Mouse (Mus musculus): ENCODE results near the gene Med16. TPM values are rescaled to one million over a fixed set of nuclear protein-coding genes. Genes with fewer than 3 reads are reported as not detected.

Med16 gene
- polyA plus RNA-seq, 1 experiment from 2014 or later = 49.0 TPM

GRCm38 (mm10) chr10:79873313-79873712 lies 35.4 kb downstream of the Med16 start:
- ATAC-seq (ENCODE audit: low read depth) = 0 out of 2 replicates have a peak, but pooled peaks have one; percentile 1
- no peaks in the 10 kb centered on the region for H3K9me3 ChIP-seq
- peak overlapping the region; percentile 66 for H3K4me3 ChIP-seq
- 3% methylated on average over 6 of the region's 6 CpGs for WGBS
- H3K4me2 ChIP-seq = peak overlapping the region; percentile 92
- H3K9ac ChIP-seq = peak overlapping the region; percentile 97
- H3K27me3 ChIP-seq = no peaks in the 10 kb centered on the region
- H3K4me1 ChIP-seq (replicated peaks) = peaks cover 63% of the 10 kb centered on the region
- H3K27ac ChIP-seq (replicated peaks) = peak overlapping the region; percentile 94
- H3K36me3 ChIP-seq = peaks cover 32% of the 10 kb centered on the region

- Histone ChIP-seq H3K27ac (replicated peaks) (peak overlapping the region; percentile 94), H3K9me3 (no peaks in the 10 kb centered on the region), H3K4me2 (peak overlapping the region; percentile 92), H3K4me1 (replicated peaks) (peaks cover 65% of the 10 kb centered on the region), H3K27me3 (no peaks in the 10 kb centered on the region), H3K9ac (peak overlapping the region; percentile 97), H3K36me3 (peaks cover 34% of the 10 kb centered on the region), H3K4me3 (peak overlapping the region; percentile 66)
- no peak for ATAC-seq (ENCODE audit: low read depth)
- 44% methylated on average over 3 of the region's 3 CpGs for WGBS
Measured at GRCm38 (mm10) chr10:79872862-79873261, 35.9 kb downstream of the Med16 start.

GRCm38 (mm10) chr10:79871845-79872244 lies 36.9 kb downstream of the Med16 start:
- H3K27me3 ChIP-seq = no peaks in the 10 kb centered on the region
- no peak overlapping the region for H3K27ac ChIP-seq (replicated peaks)
- H3K9me3 ChIP-seq = no peaks in the 10 kb centered on the region
- H3K9ac ChIP-seq = peak overlapping the region; percentile 97
- H3K4me1 ChIP-seq (replicated peaks) = peaks cover 73% of the 10 kb centered on the region
- peaks cover 41% of the 10 kb centered on the region for H3K36me3 ChIP-seq
- no peak for ATAC-seq (ENCODE audit: low read depth)
- H3K4me3 ChIP-seq = peak overlapping the region; percentile 66
- H3K4me2 ChIP-seq = peak overlapping the region; percentile 92
- WGBS = 82% methylated on average over 8 of the region's 8 CpGs

DNA sequence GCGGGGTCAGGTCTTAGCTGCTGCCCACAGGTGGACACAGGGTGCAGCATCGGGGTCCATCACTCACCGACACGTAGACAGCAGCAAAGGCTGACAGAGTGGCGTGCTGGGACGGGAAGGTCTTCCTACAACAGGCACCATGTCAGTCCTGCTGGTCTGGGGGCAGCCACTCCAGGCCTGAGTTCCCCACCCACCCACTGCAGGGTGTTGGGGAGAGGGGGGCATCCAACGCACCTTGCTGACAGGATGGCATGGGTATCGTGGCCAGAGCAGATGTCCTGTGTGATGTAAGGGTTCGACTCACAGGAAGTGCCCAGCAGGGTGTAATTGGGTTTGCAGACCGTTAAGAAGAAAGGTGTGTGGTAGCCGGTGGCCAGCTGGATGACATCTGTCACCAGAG lies 42.1 kb downstream of the Med16 start:
- Histone ChIP-seq H3K9me3 (no peaks in the 10 kb centered on the region), H3K9ac (peak overlapping the region; percentile 26; the same call in 1 of the 2 replicates), H3K4me1 (replicated peaks) (peaks cover 78% of the 10 kb centered on the region), H3K27ac (replicated peaks) (no peak overlapping the region), H3K27me3 (no peaks in the 10 kb centered on the region), H3K4me2 (no peak overlapping the region), H3K4me3 (no peak overlapping the region), H3K36me3 (peaks cover 88% of the 10 kb centered on the region)
- no peak for ATAC-seq (ENCODE audit: low read depth)
- WGBS = 78% methylated on average over 11 of the region's 11 CpGs

- no peak overlapping the region for H3K4me3 ChIP-seq
- peak overlapping the region; percentile 19; the same call in 1 of the 2 replicates for H3K27ac ChIP-seq (replicated peaks)
- no peak overlapping the region for H3K4me2 ChIP-seq
- no peaks in the 10 kb centered on the region for H3K9me3 ChIP-seq
- no peak overlapping the region; the same call in 1 of the 2 replicates for H3K9ac ChIP-seq
- ATAC-seq (ENCODE audit: low read depth) = no peak
- WGBS = 74% methylated on average over 19 of the region's 19 CpGs
- peaks cover 88% of the 10 kb centered on the region for H3K36me3 ChIP-seq
- H3K4me1 ChIP-seq (replicated peaks) = peaks cover 77% of the 10 kb centered on the region
- no peaks in the 10 kb centered on the region for H3K27me3 ChIP-seq
Measured at GRCm38 (mm10) chr10:79865801-79866295, 42.9 kb downstream of the Med16 start.

GRCm38 (mm10) chr10:79865189-79865601 lies 43.5 kb downstream of the Med16 start:
- H3K9ac ChIP-seq = no peak overlapping the region

DNA sequence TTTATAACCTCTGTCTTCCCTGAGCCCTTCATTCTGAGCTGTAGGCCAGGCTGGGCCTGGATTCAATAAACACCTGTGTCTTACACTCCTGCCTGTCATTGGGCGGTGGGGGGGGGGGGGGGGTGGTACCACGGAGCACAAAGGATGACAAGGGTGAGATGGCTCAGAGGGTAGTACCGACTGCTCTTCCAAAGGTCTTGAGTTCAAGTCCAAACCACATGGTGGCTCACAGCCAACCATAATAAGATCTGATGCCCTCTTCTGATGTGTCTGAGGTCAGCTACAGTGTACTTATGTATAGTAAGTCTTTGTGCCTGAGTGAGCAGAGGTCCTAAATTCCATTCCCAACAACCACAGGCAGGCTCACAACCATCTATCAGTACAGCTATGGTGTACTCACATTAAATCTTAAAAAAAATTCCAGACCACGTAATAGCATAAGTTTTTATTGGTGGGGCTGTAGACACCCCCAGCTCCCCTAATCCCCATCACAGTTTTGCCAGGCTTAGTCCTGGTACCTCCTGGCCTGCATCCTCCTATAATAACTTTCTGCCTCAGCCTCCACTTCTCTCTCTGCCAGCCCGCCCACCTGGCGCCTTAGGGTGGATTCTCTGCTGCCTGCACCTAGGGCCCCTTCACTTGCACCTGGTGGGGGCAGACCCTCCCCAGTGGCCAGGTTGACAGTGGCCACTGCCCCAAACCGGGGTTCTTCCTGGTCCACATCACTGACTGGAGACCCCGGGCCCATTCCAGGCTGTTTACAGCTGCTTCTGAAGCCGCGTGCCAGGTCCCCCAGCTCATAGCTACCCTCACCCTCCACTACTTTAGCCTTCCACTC lies 44.2 kb downstream of the Med16 start:
- Histone ChIP-seq H3K9me3 (no peaks in the 10 kb centered on the region), H3K4me2 (no peak overlapping the region), H3K27me3 (no peaks in the 10 kb centered on the region), H3K9ac (0 out of 2 replicates have a peak overlapping the region, but pooled peaks have one; percentile 23), H3K27ac (replicated peaks) (peak overlapping the region; percentile 24), H3K36me3 (peaks cover 90% of the 10 kb centered on the region), H3K4me3 (no peak overlapping the region), H3K4me1 (replicated peaks) (peaks cover 75% of the 10 kb centered on the region)
- ATAC-seq (ENCODE audit: low read depth) = 0 out of 2 replicates have a peak, but pooled peaks have one; percentile 24
- 51% methylated on average over 10 of the region's 10 CpGs for WGBS

More at GRCm38 (mm10) chr10:79865189-79865601, 43.5 kb downstream of the Med16 start:
- Histone ChIP-seq H3K4me2 (no peak overlapping the region), H3K9me3 (no peaks in the 10 kb centered on the region), H3K4me3 (no peak overlapping the region), H3K27ac (replicated peaks) (peak overlapping the region; percentile 15), H3K4me1 (replicated peaks) (peaks cover 78% of the 10 kb centered on the region), H3K27me3 (no peaks in the 10 kb centered on the region), H3K36me3 (peaks cover 90% of the 10 kb centered on the region)
- ATAC-seq (ENCODE audit: low read depth) = no peak
- 67% methylated on average over 12 of the region's 12 CpGs for WGBS

- no peaks in the 10 kb centered on the region for H3K9me3 ChIP-seq
- no peak overlapping the region for H3K4me2 ChIP-seq
- H3K9ac ChIP-seq = no peak overlapping the region
- H3K4me1 ChIP-seq (replicated peaks) = peaks cover 77% of the 10 kb centered on the region
- 76% methylated on average over 10 of the region's 10 CpGs for WGBS
- peaks cover 93% of the 10 kb centered on the region for H3K36me3 ChIP-seq
- ATAC-seq (ENCODE audit: low read depth) = no peak
- H3K27ac ChIP-seq (replicated peaks) = 0 out of 2 replicates have a peak overlapping the region, but pooled peaks have one; percentile 42
- H3K4me3 ChIP-seq = no peak overlapping the region
- no peaks in the 10 kb centered on the region for H3K27me3 ChIP-seq
Measured at GRCm38 (mm10) chr10:79862925-79863324, 45.8 kb downstream of the Med16 start.

GRCm38 (mm10) chr10:79862049-79862788 lies 46.5 kb downstream of the Med16 start:
- 76% methylated on average over 23 of the region's 23 CpGs for WGBS
- no peak overlapping the region for H3K9ac ChIP-seq
- H3K27me3 ChIP-seq = no peaks in the 10 kb centered on the region
- ATAC-seq (ENCODE audit: low read depth) = no peak
- H3K9me3 ChIP-seq = no peaks in the 10 kb centered on the region
- peaks cover 80% of the 10 kb centered on the region for H3K4me1 ChIP-seq (replicated peaks)
- H3K4me3 ChIP-seq = no peak overlapping the region
- H3K27ac ChIP-seq (replicated peaks) = peak overlapping the region; percentile 42
- no peak overlapping the region for H3K4me2 ChIP-seq
- H3K36me3 ChIP-seq = peaks cover 93% of the 10 kb centered on the region

DNA sequence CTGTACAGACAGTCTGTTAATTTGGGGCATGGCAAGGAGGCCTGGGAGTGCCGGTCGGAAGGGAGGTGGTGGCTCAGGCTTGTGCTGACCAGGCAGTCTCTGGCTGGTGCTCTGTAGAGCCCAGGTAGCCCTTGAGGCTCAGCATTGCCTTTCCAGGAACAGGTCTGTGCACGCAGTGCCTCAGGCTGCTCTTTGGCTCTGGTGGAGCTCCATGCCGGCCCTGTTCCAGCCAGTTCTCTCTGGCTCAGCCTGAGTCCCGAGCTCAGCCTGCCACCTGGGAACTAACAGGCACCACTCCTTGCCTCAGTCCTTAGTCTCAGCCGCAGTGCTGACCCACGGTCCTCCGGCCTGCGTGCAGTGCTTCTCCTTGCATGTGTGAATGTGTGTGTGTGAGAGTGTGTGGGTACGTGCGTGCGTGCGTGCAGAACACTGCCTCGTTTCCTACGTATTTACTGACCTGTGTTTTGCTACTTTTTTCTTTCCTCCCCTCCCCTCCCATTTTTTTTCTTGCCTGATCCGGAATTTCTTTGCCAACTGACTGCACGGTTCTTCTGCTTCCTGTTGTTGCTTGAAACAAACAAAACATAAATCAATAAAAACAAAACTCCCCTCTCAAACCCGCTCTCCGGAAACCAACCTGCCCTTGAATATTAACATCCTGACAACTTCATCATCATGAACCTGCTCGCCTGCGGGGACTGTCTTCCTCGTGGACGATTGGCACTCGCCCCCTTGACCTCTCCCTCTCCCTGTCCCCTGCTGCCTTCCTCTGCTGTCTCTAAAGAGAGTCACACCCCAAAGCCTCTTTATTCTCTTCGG lies 47.3 kb downstream of the Med16 start:
- H3K4me3 ChIP-seq = no peak overlapping the region
- H3K4me1 ChIP-seq (replicated peaks) = peaks cover 80% of the 10 kb centered on the region
- no peak overlapping the region for H3K9ac ChIP-seq
- H3K36me3 ChIP-seq = peaks cover 93% of the 10 kb centered on the region
- WGBS = 75% methylated on average over 25 of the region's 25 CpGs
- ATAC-seq (ENCODE audit: low read depth) = no peak
- H3K27ac ChIP-seq (replicated peaks) = peak overlapping the region; percentile 42
- no peaks in the 10 kb centered on the region for H3K9me3 ChIP-seq
- H3K4me2 ChIP-seq = no peak overlapping the region
- no peaks in the 10 kb centered on the region for H3K27me3 ChIP-seq

All from neural tube, embryonic 13.5 days (tissue).